Mouse (Mus musculus) cerebellum, postnatal 14 days (tissue): ENCODE measurements around the gene Tuba1b.

Experiments used
- DNase-seq, 2 experiments: peaks; one replicate each; pipeline ENCODE4 v3.0.0; 2021; ENCODE audit warnings: mixed read lengths in 2 of 2

Gene Tuba1b

DNA sequence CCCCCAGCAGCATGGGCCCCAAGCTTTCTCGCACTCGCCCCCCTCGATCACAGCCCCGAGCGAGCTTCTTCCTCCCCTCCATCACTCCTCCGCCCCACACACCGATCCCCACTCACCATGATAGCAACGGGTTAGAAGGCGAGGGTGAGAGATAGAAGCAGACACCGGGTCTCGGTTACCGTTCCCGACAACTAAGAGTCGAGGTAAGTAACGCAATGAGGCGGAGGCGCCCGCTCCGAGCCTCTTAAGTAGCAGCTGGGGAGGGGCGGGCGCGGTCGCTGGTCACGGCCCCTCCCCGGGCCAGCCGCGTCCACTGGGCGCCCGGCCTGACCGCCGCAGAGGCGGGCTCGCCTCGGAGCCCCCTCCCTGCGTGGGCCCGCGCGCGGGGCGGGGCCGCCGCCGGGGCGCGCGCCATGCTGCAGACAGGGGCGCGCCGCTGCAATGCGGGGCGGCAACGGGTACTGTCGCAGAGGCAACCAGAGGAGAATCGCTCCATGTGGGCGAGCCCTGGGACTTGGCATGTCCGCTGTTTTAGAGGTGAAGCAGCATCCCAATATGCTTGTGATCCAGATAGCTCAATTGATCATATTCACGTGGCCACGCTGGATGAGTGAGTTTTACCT lies at the start of gene Tuba1b:
Tuba1b (minus strand) TSS at position 349 of the 623 bp plus-strand sequence.
- DNase-seq = peak; percentile 92 to 94

DNA sequence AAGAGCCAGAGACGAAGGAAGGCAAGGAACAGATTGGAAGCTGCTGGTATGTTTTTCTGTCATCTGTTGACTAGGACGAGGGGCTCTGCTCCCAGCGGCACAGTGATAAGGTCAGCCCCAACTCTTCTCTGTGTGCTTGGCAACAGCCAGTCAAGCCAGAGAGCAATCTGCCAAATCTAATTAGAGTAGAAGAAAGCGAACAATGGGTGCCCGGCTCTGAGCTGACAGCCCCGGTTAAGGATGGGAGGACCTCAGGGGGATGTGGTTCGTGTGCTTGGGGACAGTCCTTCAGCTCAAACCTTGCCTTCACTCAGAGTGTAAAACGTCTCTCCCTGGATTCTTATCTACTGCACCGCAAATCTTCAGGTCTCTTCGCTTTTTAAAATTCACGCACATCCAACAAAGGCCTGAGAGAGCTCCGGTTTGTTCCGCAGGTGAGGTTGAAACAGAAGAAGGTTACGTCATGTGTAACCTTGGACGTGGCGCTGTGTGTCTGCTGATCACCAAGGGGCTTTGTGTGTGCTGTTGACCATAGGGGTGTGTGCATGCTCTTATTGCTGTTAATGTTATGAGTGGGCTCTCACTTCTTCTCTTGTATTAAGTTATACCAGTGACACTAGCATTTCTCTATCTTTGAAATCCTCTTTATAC lies 49.2 kb upstream of the Tuba1b start:
- DNase-seq = peak; percentile 71 to 76

DNA sequence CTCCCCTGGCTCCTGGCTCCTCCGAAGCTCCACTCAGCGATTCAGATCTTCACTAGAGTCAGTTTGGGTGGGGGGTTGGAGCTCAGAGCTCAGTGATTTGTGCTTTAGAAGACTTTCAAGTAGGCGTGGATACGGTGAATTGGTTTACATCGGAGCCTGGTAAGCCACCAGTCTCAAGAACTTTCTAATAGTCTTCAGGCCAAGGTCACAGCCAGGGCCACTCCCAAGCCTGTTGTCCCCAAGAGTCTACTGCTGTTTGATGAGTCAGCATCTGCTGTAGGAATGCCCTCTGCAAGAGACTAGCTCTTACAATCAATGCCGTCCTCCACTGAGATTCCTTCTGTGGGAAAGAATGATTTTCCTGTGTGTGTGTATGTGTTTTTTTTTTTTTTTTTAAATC lies 47.7 kb upstream of the Tuba1b start:
- no peak for DNase-seq

DNA sequence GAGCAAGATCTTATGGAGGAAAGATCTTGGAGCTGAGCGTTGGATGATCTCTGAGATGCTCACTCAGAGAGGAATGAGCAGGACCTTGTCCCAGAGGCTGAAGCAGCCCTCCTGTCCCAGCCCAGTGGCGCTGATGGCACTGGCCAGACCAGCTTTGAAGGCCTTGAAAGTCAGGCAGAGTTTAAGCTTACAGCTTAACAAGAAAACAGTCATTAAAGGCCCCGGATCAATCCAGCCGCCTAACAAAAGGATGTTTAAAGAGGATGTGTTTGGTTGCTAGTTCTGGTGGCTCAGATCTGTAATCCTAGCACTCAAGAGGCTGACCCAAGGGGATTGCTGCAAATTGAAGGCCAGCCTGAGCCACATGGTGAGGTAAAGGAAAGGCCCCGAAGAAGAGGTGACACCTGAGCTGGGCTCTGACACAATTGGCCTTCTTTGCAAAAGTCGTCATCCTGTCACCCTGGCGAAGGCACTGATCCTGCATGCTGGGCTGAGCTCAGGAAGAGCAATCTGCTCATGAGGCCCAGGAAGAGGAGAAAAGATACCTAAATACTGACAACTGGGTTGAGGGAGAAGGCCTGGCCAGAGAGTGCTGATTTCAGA lies 45.7 kb upstream of the Tuba1b start:
- peak in 1 of 2 experiments; percentile 46 for DNase-seq

DNA sequence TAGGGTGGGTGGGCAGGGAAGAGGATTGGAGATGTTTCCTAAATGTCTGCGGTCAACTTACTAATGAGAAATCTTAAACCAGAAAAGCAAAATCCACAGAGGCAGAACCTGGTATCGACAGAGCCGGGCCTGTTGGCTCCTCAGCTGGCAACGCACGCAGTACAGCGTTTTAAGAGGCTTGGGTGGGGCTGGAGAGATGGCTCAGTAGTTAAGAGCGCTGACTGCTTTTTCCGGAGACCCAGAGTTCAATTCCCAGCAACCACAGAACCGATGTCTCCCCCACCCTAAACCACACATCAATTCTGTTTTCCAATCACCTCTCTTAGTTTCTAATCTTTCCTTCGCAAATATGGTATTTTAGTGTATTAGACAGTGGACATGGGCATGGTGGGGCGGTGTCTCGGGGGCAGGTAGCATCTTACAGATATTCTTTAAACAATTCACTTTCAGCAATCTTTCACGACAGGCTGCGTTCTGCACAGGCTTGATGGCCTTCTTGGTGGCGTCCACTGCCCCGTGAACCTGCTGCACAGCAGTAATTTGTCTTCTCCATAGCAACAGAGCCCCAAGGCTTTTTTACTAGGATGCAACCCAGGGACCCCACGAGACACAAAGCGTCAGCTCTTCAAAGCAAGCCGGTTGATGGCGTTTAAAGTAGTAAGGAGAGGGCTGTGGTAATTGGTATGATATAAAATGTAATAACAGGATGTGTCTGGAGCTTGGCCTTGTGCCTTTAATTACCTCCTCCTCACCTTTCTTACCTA lies 44.2 kb upstream of the Tuba1b start:
- DNase-seq = no peak

DNA sequence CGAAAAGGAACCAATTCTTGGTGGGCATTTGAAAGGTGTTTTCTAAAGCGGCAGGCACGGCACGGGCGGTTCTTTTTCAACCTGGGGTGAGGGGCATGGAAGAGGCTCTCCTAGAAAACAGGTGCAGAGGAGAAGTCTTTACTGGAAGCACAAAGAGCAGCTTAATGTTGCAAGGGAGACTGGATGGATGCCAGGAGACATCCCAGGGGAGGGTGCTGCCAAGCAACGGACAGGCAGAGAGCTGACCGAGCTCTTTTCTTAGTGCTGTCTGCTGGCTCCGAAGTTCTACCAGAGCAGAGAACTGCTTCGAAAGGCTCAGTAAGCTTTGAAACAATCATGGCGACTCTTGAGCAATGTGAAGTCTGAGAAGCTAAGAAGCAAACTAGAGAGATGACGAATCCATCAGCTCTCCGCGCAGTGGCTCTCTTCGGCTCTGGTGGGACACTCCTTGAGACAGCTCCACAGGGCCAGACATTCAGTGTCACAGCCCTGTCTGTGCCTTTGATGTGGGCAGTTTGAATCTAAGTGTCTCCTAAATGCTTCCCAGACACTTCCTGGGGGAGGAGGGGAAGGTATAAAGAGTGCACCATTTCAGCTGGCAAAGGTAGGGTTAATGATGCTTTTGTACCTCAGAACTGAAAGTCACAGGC lies 43.5 kb upstream of the Tuba1b start:
- DNase-seq = peak; percentile 83 to 90

DNA sequence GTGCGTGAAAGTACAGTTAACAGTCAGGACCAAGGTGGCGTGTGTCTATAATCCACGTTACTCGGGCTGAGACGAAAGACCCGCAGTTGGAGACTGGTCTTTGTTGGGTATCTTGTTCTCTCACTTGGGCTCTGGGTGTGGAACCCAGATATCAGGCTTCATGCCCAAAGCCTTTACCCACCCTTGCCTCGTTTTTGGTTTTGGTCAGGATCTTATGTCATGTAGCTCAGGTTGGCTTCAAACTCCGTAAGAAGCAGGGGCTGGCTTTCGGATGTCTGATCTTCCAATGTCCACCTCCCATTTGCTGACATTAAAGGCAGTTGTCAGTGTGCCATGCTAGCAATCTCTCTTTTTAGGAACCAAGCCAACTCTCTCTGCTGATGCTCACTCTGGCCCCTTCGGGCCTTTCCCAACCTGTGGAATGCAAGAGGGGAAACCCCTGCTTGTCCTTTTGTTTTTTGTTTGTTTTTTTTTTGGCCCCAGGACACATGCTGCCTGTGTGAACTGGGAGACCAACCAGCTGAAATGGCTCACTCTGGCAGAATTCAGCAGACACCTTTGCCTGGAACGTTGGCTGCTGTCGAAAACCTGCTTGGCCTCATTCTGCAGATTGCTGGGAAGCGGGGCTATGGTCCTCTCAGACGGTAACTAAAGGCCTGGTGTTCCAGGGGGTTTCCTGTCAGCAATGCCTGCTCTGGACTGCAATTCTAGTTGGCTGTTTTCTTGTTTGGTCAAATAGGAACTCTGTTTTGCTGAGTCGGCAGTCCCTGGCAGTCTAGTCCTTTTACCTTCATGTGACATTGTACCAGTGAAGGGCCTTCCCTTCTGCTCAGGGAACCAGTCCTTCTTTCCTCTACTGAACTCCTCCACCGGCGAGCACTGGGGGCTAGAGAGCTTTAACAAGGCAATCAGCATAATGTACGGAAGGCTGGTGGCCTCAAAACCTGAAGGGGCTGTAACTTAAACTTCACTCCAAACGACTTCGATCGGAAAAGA lies 42.7 kb upstream of the Tuba1b start:
- DNase-seq = peak in 1 of 2 experiments; percentile 50

DNA sequence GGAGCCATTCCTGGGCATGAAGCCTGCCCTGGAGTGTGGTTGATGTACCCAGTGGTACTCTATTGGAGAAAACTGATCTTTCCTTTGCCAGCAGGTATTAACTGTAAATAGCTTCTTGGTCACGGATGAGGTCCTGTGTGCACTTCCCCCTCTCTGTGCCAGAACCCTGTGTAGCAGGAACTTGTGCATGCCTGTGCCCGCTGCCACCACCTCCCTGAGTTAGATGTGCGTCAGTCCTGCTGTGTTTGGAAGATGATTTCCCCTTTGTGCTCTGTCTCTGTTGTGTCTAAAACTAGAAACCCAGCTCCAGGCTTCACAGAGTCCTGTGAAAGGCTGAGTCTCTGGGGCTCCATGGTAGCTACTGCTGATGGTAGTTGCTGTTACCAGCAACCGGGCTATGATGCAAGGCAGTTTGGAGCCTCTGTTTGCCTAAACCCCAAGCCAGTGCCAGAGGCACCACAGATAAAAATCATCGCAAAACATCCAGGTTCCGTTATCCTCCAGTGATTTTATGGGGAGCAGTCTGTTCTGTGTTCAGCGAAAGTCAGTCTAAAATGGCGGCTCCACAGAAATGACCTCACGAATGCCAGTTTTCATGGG lies 38.8 kb upstream of the Tuba1b start:
- DNase-seq = peak; percentile 67 to 80

DNA sequence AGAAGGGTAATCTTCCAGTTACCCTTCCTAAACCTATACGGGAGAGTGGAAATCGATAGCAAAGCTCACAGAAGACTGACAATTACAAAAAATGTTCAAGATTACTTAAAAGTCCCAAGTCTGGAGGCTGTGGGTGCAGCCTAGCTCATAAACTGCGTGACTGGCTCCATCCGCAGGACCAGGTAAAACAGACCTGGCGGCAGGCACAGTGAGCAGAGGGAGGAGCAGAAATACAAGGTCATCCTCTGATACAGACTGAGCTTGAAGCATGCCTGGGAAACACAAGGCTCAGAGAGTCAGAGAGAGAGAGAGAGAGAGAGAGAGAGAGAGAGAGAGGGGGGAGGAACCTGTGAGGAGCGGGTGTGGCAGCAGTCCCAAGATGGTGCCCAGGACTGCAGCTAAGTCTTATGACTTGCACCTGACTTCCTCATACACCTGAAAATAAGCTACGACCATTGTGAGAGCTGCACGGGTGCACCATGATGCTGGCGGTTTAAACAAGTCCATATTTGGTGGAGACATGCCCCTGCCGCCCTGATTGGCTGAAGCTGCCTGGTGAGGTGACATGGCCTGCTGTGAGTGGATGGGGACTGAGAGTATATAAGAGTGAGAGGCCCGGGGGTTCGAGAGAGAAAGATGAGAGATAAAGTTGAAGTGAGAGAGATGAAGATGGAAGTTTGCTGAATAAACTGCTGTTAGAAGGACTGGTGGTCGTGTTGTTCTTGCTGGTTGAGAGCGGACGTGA lies 37.4 kb upstream of the Tuba1b start:
- DNase-seq = peak in 1 of 2 experiments; percentile 54

DNA sequence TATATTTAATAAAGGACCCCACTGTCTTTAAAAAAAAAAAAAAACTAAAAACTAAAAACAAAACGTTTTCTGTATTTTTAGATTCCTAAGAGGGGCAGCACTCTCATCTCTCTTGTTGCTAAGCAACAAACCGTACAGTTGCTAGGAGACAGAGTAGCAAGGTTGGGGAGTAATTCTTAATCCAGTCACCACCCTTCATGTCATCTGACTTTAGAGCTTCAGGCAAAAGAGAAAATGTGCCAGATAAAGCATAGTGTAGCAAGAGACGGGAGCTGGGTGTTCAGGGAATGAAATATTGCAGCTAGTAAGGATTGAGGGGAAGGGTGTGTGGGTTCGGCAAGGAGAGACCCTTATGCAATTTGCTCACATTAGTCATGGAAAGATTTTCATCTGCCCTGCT lies 36.7 kb upstream of the Tuba1b start:
- DNase-seq = peak in 1 of 2 experiments; percentile 55

DNA sequence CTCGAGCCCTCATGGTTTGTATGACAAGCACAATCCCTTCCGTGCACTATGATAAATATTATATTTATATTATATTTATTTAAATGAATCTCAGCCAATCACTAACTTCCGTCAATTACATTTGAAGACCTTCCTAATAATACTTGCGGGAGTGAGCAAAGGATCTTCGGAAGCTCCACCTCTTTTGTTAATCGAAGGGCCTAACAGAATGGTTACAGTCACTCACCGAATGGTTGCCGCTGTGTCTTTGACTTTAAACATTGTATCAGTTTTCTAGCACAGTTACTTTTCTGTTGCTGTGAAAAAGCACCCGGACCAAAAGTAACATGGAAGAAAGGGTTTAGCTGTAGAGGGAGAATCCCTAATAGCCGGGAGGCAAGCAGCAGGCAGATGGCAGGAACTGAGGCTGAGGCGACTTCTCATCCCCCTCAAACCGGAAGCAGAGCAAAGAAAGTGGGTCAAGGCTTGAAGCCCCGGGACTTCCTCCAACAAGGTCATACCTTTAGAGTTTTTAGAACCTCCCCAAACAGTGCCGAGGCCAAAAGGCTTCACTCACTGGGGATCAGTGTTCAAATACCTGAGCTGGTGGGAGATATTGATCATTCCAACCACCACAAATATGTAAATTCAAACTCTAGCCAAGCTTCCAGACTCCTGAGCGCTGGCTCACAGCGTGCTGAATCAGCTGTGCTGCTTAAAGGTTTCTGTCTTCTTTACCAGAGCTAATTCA lies 35.2 kb upstream of the Tuba1b start:
- DNase-seq = peak in 1 of 2 experiments; percentile 53

DNA sequence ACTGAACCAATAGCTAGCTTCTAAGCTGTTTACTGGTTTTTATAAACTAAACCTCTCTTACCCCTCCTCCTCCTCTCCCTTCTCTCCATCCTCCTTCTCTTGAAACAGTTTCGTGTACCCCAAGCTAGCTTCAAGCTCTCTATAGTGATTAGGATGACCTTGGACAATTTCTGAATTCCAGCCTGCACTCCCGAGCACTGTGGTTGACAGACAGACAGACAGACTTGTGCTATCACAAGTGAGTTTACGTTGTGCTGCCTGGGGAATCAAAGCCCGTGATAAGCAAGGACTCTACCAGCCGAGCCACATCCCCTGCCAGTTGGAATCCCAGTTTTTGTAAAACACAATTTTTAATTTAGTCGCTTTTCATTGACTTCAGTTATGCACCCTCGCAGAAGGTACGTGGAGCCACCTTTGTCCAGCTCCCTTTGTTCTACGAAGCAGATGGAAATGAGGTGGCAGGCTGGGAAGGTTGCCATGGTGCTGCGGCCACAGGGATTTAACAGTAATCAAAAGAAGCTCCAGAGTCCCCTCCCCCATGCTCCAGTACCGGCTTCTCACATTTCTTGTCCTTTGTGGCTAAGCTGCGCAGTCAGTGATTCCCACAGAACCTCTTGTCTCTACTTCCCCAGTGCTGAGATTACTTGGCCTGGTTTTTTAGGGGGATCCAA lies 34.5 kb upstream of the Tuba1b start:
- peak; percentile 88 to 93 for DNase-seq

DNA sequence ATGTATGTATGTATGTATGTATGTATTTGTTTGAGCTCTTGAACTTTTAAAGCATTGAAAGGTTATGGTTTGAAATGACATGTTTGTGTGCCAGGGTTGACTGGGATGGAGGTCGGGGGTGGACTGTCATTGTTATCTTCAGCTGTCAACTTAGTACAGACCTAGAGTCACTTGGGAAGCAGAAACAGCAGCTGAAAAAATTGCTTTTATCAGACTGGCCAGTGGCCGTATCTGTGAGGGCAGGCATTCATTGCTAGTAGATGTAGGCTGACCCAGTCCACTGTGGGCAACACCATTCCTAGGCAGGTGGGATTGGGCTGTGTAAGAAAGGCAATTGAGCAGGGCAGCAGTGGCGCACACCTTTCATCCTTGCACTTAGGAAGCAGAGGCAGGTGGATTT lies 25.2 kb upstream of the Tuba1b start:
- no peak for DNase-seq

DNA sequence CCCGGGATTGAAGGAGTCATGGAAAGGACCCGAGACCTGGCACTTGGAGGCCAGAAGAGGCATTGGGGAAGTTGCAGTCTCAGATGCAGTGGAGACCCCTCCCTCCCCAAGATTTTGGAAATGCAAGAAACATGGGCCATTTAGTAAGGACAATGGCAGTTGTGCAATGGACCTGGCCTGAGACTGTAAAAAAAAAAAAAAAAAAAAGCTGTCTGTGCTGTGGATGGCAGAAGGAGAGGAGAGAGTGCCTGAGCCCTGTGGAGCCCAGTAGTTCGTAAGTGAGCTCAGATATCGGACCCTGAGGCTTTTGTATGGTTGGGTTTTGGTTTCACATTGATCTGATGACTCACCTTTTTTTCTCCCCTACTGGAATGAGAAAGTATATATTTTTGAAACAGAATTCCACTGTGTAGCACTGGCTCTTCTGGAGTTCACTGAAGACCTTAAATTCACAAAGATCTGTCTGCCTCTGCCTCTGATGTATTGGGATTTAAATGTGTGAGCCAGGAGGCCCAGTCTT lies 24.6 kb upstream of the Tuba1b start:
- no peak for DNase-seq

DNA sequence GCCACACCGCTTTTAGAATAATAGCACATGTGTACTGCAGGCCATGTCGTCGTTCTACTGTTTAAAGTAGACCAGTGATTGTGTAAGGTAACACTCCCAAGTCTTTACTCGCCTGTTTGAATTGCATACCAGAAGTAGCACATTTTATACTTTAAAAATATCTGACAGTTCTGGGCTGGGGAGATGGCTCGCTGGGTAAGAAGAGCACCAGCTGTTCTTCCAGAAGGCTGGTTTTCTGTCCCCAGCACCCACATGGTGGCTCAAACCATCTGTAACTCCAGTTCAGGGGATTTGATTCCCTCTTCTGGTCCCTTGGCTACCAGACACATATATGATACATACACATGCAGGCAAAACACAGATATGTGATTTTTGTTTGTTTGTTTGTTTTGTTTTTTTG lies 23.1 kb upstream of the Tuba1b start:
- no peak for DNase-seq

DNA sequence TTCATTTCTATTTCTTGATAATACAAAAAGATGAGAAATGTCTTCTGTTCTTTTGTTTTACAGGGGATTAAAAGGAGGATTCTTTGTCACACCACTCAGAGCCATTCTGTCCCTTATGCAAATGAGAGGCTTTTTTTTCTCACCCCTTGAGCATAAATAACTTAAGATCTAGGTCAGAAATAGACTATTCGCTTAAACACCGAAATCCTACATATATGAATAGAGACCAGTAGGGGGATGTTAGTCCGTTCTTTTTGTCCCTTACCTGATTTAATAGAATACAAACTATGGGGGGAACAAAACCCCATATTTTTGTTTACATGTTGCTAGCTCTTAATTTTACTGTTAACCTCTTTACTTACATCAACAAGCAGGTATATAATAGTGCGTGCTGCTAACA lies 21.6 kb upstream of the Tuba1b start:
- no peak for DNase-seq

DNA sequence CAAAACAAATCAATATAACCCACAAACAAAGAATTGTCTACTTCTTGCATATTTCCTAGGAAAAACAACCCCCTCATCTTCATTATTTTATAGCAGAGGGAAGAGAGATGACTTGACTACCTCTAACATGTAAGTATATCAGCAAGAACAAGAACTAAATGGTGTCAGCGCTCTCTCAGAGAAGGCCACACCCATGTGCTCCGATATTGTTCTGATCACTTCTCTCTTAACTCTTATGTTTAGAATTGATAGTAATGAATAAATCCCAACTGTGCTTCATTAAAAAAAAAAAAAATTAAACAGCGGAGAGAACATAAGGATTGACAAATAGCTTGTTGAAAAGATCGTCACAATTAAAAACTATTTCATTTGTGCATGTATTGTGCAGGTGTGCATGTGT lies 21.0 kb upstream of the Tuba1b start:
- peak in 1 of 2 experiments; percentile 23 for DNase-seq

DNA sequence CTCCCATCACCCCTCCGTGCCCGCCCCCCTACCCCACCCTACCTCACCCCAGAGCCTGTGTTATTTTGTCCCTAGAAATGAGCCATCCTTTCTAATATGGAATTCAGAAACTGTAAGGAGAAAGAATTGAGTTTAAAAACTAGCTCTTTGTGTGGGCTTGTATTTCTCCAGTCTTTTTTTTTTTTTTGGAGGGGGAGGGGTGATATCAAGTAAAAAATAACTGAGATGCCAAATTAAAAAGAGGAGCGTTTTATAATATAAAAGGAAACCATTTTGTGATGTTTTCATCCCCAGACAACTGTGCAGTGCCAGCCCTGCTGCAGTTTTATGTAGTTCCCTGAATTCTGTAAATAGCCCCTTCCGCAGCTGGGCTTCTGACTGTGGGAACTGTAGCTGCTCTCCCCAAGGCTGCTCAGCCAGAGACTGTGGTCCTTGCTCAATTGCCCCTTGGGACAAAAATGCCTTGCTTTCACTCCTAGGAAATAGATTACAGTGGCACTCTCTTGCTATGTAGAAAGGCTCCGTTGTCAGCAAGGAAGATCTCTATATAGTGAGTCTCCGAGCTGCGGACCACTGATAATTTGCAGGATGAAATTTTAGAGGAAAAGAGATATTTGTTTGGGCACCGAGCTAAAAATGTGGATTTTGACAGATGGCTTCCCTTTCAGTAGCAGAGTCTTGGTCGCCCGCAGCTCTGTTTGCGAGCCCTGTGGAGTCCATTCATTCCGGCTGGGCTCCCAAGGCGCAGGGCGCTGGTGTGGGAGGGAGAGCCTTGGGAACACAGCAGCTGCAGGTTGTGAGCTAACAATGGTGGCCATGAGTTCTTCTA lies 20.3 kb upstream of the Tuba1b start:
- peak; percentile 68 to 72 for DNase-seq
